Mouse (Mus musculus) MEL (cell line): ENCODE data around the gene Stard5.

ENCODE experiments used
- EP300 ChIP-seq, 2 experiments: IDR thresholded peaks; 2 replicates each; pipeline ENCODE4 v1.6.1; 2011; ENCODE audit warnings: improper control_type of control experiment in 2 of 2, low read length in 2 of 2, low read depth in 1 of 2, mild to moderate bottlenecking in 1 of 2
- GATA1 ChIP-seq: IDR thresholded peaks from 2 replicates; pipeline ENCODE4 v1.6.1; 2011; ENCODE audit warnings: low read depth, low read length, improper control_type of control experiment
- HCFC1 ChIP-seq: IDR thresholded peaks from 2 replicates; pipeline ENCODE4 v1.6.1; 2012; ENCODE audit warnings: low read depth, mild to moderate bottlenecking, inconsistent platforms, low read length, improper control_type of control experiment, moderate library complexity
- MAX ChIP-seq: IDR thresholded peaks from 2 replicates; pipeline ENCODE4 v1.6.1; 2011; ENCODE audit warnings: low read length, improper control_type of control experiment
- POLR2A ChIP-seq, 2 experiments: IDR thresholded peaks; 2 replicates each; pipeline ENCODE4 v1.6.1; 2011 to 2012; ENCODE audit warnings: low read length in 2 of 2, mild to moderate bottlenecking in 2 of 2, control low read depth in 1 of 2, improper control_type of control experiment in 1 of 2, low read depth in 1 of 2, moderate library complexity in 1 of 2; ENCODE audit not compliant: control insufficient read depth in 1 of 2, insufficient read depth in 1 of 2, poor library complexity in 1 of 2
- POLR2AphosphoS2 ChIP-seq: IDR thresholded peaks from 2 replicates; pipeline ENCODE4 v1.6.1; 2011; ENCODE audit warnings: low read length, improper control_type of control experiment
- SIN3A ChIP-seq: IDR thresholded peaks from 2 replicates; pipeline ENCODE4 v1.6.1; 2012; ENCODE audit warnings: low read length, improper control_type of control experiment, inconsistent platforms
- SMC3 ChIP-seq: IDR thresholded peaks from 2 replicates; pipeline ENCODE4 v1.6.1; 2011; ENCODE audit warnings: low read depth, low read length, improper control_type of control experiment
- TBP ChIP-seq: IDR thresholded peaks from 2 replicates; pipeline ENCODE4 v1.8.0; 2011; ENCODE audit warnings: low read depth, low read length, improper control_type of control experiment
- USF1 ChIP-seq: IDR thresholded peaks from 2 replicates; pipeline ENCODE4 v1.6.1; 2014; ENCODE audit warnings: low read depth, mild to moderate bottlenecking, inconsistent platforms, low read length, improper control_type of control experiment, moderate library complexity
- ZKSCAN1 ChIP-seq: IDR thresholded peaks from 2 replicates; pipeline ENCODE4 v1.6.1; 2012; ENCODE audit warnings: low read depth, mild to moderate bottlenecking, inconsistent platforms, low read length, improper control_type of control experiment, moderate library complexity

GRCm38 (mm10) chr7:83654938-83655630 is 23.3 kb downstream of the Stard5 start:
- TF ChIP-seq HCFC1 (no peak), USF1 (no peak), SIN3A (no peak), MAX (no peak), TBP (no peak), ZKSCAN1 (no peak), SMC3 (no peak), POLR2A (IDR thresholded peaks at IDR 0.05; ENCODE audit: control insufficient read depth in 1 of 2, insufficient read depth in 1 of 2, low read depth in 1 of 2, low read length in 2 of 2, poor library complexity in 1 of 2) (no peak), POLR2AphosphoS2 (no peak), GATA1 (no peak), EP300 (IDR thresholded peaks at IDR 0.05; ENCODE audit: low read depth in 1 of 2, low read length in 2 of 2) (no peak)
